Mouse (Mus musculus): ENCODE measurements around the gene Shc3. TPM values are rescaled to one million over a fixed set of nuclear protein-coding genes. Genes with fewer than 3 reads are reported as not detected.
A peak's percentile ranks its signal among the peaks of the same experiment; 100 is the strongest.

Gene Shc3
- polyA plus RNA-seq, 1 experiment from 2014 or later: not detected

DNA sequence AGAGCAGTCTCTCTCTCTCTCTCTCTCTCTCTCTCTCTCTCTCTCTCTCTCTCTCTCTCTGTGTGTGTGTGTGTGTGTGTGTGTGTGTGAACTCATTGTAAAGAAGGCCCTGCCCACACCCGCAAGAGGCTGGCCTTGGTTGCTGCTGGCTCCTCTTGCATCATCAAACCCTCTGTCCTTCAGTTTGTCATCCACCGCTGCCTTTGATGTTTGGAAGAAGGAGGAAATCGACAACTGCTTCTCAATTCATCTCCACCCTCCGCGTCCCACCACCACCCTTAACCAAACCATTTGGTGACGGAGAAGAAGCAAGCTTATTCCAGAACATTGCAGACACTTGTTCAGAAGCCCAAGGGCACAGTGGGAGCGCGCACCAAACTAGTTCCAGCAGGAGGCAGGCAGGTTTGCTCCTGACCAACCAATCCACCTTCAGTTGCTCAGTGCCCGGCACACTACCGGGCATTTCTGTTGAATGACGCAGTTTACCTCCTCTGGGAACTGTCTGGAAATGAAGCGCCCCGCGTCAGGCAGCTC is 169.0 kb downstream of the Shc3 start:
- WGBS (ENCODE audit: insufficient replicate concordance): 12% methylated on average over 14 of the region's 14 CpGs
- ATAC-seq (ENCODE audit: low read depth): no peak; the same call in 1 of the 2 replicates
- Histone ChIP-seq H3K9ac (no peak overlapping the region), H3K4me3 (replicated peaks) (peak overlapping the region; percentile 44), H3K36me3 (no peaks in the 10 kb centered on the region), H3K9me3 (replicated peaks) (no peaks in the 10 kb centered on the region), H3K4me2 (peak overlapping the region; percentile 64), H3K4me1 (replicated peaks) (peaks cover 7% of the 10 kb centered on the region; the same call in 1 of the 2 replicates), H3K27me3 (no peaks in the 10 kb centered on the region), H3K27ac (no peak overlapping the region)
- no peak for DNase-seq

DNA sequence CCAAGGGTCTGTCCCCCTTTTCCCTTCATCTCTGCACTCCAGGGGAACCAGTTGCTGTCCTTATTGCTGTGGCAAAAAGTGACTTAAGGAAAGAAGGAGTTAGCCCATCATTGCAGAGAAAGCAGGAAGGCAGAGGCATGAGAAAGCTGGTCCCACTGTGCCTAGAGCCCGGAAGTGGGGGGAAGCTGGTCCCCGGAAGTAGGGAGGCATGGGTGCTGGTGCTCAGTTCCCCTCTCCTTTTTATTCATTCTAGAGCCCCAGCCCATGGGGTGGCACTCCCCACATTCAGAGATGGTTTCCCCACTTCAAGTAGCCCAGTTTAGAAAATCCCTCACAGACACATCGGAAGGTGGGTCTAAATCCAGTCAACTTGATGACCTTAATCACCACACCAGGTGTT is 169.7 kb downstream of the Shc3 start:
- no peak overlapping the region for H3K4me3 ChIP-seq (replicated peaks)
- WGBS (ENCODE audit: insufficient replicate concordance): 68% methylated on average over 3 of the region's 3 CpGs

DNA sequence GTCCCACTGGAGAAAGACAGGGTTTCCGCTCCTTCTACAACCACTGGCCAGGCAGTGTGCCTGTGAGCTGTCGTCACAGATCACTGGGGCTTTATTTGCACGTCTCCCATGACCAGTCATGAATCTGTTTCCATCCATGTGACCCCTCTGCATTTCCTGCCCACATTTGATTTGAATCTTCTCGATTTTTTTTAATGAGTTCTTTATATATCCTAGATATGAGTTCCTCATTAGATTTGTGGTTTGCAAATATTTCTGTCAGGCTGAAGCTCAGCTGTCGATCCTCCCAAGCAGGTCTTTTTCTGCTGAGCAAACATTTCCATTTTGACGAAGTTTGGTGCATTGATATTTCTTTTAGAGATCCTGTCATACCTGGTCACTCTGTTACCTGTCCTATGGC is 171.4 kb downstream of the Shc3 start:
- H3K4me2 ChIP-seq: no peak overlapping the region
- H3K9me3 ChIP-seq (replicated peaks): no peaks in the 10 kb centered on the region
- WGBS (ENCODE audit: insufficient replicate concordance): 56% methylated on average over 6 of the region's 6 CpGs
- DNase-seq (no peak), ATAC-seq (ENCODE audit: low read depth) (no peak)
- H3K36me3 ChIP-seq: no peaks in the 10 kb centered on the region
- H3K27ac ChIP-seq: no peak overlapping the region
- H3K4me1 ChIP-seq (replicated peaks): peaks cover 7% of the 10 kb centered on the region; the same call in 1 of the 2 replicates
- no peaks in the 10 kb centered on the region for H3K27me3 ChIP-seq
- H3K9ac ChIP-seq: no peak overlapping the region
- no peak overlapping the region for H3K4me3 ChIP-seq (replicated peaks)

More for the DNA sequence above, 169.7 kb downstream of the Shc3 start:
- no peak overlapping the region for H3K27ac ChIP-seq
- H3K27me3 ChIP-seq: no peaks in the 10 kb centered on the region
- ATAC-seq (ENCODE audit: low read depth) (no peak), DNase-seq (no peak)
- peaks cover 7% of the 10 kb centered on the region; the same call in 1 of the 2 replicates for H3K4me1 ChIP-seq (replicated peaks)
- H3K9ac ChIP-seq: no peak overlapping the region
- no peak overlapping the region for H3K4me2 ChIP-seq
- no peaks in the 10 kb centered on the region for H3K36me3 ChIP-seq
- H3K9me3 ChIP-seq (replicated peaks): no peaks in the 10 kb centered on the region

DNA sequence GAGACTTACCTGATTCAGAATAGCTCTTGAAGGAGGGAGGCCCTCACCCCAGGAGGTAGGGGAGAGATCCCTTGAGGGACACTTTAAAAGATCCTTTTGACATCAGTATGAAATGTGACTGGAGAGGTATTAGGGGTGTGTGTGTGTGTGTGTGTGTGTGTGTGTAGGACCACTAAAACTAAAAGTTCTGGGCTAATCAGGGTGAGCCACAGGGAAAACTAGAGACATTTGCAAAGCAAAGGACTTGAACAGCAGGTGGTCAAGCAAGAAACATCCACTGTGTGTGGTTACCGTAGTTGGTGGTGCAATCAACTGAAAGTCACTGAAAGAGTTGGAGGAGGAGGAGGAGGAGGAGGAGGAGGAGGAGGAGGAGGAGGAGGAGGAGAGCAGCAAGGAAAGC is 177.0 kb downstream of the Shc3 start:
- Histone ChIP-seq H3K4me2 (no peak overlapping the region), H3K27ac (no peak overlapping the region), H3K36me3 (no peaks in the 10 kb centered on the region), H3K9ac (no peak overlapping the region), H3K4me3 (replicated peaks) (no peak overlapping the region), H3K4me1 (replicated peaks) (no peaks in the 10 kb centered on the region), H3K9me3 (replicated peaks) (no peaks in the 10 kb centered on the region), H3K27me3 (no peaks in the 10 kb centered on the region)
- DNase-seq (no peak), ATAC-seq (ENCODE audit: low read depth) (no peak)
- whole genome bisulfite sequencing (ENCODE audit: insufficient replicate concordance): no CpG with 5 or more reads among the region's 1 CpGs

DNA sequence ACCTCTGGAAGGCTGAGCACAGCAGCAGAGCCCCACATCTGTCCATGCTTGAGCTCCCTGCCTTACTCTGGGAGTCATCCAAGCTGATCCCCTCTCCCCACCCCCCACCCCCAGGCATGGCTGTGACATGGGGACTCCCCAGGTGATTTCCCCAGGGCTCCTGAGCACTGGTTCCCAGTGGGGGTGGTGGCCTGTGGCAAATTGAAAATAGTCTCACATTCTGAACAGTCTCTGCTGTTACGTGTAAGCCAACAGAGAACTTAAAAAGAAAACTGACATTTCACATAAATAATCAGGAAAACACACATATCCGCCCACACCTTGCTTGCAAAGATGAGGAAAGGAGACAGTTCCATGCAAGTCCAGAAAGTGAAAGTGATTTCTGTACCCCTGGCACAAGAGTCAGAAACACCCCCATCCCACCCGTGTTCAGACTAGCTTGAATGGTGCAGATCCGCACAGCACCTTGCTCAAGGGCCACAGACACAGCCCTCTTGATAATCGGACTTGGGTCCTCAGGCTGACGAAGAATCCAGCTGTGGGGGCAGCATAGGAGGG is 177.8 kb downstream of the Shc3 start:
- DNase-seq: no peak
- Histone ChIP-seq H3K9ac (no peak overlapping the region), H3K4me2 (no peak overlapping the region), H3K4me1 (replicated peaks) (no peaks in the 10 kb centered on the region), H3K36me3 (no peaks in the 10 kb centered on the region), H3K27me3 (no peaks in the 10 kb centered on the region), H3K9me3 (replicated peaks) (no peaks in the 10 kb centered on the region), H3K4me3 (replicated peaks) (no peak overlapping the region), H3K27ac (no peak overlapping the region)
- ATAC-seq (ENCODE audit: low read depth): no peak
- 58% methylated on average over 6 of the region's 6 CpGs for WGBS (ENCODE audit: insufficient replicate concordance)

DNA sequence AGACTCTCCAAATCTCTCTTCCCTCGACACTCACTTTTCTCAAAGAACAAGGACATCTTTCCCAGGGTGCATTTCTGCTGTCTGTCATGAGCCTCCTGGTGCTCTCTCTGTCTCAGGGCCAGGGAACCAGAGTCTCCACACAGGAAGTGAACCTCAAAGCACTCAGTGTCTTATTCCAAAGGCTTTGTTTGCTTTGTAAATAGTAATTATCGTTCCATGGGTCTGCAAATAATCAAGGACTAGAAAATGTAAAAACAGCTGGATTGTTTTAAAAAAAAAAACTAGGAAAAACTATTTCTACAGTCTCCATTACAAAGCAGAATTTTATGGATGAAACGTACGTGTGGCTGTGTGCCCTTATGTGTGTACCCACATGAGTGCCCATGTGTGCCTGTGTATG is 178.8 kb downstream of the Shc3 start:
- H3K9ac ChIP-seq: no peak overlapping the region
- no peaks in the 10 kb centered on the region for H3K27me3 ChIP-seq
- ATAC-seq (ENCODE audit: low read depth) (no peak), DNase-seq (no peak)
- no peaks in the 10 kb centered on the region for H3K36me3 ChIP-seq
- no peak overlapping the region for H3K4me3 ChIP-seq (replicated peaks)
- H3K4me1 ChIP-seq (replicated peaks): no peaks in the 10 kb centered on the region
- H3K4me2 ChIP-seq: no peak overlapping the region
- no peak overlapping the region for H3K27ac ChIP-seq
- no peaks in the 10 kb centered on the region for H3K9me3 ChIP-seq (replicated peaks)
- WGBS (ENCODE audit: insufficient replicate concordance): 62% methylated on average over 4 of the region's 4 CpGs

DNA sequence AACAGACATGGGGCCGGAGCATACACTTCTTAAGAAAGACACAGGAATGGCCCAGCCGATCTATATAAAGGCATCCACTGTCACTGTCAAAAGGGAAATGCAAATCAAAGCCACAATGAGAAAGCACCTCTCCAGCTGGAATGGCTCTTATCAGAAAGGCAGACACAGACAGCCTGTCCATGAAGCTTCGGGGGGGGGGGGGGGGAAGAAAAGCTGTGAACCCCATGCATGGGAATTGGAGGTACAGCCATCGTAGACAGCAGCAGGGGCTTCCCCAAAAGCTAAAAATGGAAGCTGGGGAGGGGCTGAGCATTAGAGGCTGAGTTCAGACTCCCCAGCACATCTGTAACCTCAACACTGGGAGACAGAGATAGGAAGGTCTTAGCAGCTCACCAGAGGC is 181.3 kb downstream of the Shc3 start:
- no peaks in the 10 kb centered on the region for H3K27me3 ChIP-seq
- no peaks in the 10 kb centered on the region for H3K9me3 ChIP-seq (replicated peaks)
- ATAC-seq (ENCODE audit: low read depth): no peak
- no peak overlapping the region for H3K4me3 ChIP-seq (replicated peaks)
- no peaks in the 10 kb centered on the region for H3K4me1 ChIP-seq (replicated peaks)
- H3K36me3 ChIP-seq: no peaks in the 10 kb centered on the region
- WGBS (ENCODE audit: insufficient replicate concordance): 5% methylated on average over 4 of the region's 4 CpGs
- no peak overlapping the region for H3K9ac ChIP-seq
- DNase-seq: no peak
- no peak overlapping the region for H3K27ac ChIP-seq
- H3K4me2 ChIP-seq: no peak overlapping the region

DNA sequence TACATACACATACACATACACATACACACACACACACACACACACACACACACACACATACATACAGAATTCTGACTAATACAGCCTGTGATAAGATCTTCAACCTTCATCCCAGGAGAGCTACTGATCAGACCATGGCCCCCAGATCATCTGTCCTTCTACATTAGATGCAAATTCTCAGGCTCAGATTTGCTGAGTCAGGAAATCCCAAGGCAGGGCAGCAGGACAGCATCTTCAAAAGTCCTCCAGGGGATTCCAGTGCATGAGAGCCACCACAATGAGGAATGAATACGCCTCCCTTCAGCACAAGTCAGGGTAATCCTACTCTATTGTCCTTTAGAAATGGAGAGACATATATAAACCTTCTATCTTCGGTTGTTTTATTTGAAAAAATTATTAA is 184.3 kb downstream of the Shc3 start:
- H3K4me1 ChIP-seq (replicated peaks): no peaks in the 10 kb centered on the region
- ATAC-seq (ENCODE audit: low read depth) (no peak), DNase-seq (no peak)
- no peak overlapping the region for H3K4me2 ChIP-seq
- H3K9ac ChIP-seq: no peak overlapping the region
- H3K9me3 ChIP-seq (replicated peaks): no peaks in the 10 kb centered on the region
- no peak overlapping the region for H3K27ac ChIP-seq
- H3K27me3 ChIP-seq: no peaks in the 10 kb centered on the region
- H3K4me3 ChIP-seq (replicated peaks): no peak overlapping the region
- 52% methylated on average over 2 of the region's 2 CpGs for WGBS (ENCODE audit: insufficient replicate concordance)
- no peaks in the 10 kb centered on the region for H3K36me3 ChIP-seq

DNA sequence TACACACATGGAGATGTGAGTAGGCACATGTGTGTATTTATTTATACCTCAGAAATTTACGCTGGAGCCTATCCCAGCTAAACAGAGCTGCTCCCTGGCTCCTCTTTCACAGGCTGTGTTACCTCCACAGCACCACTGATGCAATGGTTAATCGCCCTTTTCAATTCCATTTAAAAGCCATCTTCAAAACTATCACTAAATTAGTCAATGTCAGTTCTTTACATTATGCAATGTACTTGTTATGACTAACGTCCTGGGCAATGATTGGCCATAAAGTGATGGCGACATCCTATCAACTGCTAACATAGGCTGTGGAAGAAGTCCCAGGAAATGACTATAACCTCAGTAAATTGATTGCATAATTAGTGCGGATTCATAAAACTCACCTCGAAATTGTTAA is 187.7 kb downstream of the Shc3 start:
- Histone ChIP-seq H3K4me2 (no peak overlapping the region), H3K27me3 (no peaks in the 10 kb centered on the region), H3K36me3 (no peaks in the 10 kb centered on the region), H3K4me1 (replicated peaks) (peaks cover 5% of the 10 kb centered on the region), H3K9me3 (replicated peaks) (no peaks in the 10 kb centered on the region), H3K27ac (no peak overlapping the region), H3K4me3 (replicated peaks) (no peak overlapping the region), H3K9ac (no peak overlapping the region)
- 66% methylated on average over 6 of the region's 6 CpGs for WGBS (ENCODE audit: insufficient replicate concordance)
- no peak for DNase-seq
- no peak for ATAC-seq (ENCODE audit: low read depth)

Other genes starting within 250 kb of the Shc3 start
- 1.8 and 2.2 TPM in 2 replicates for gene S1pr3, start 160.8 kb downstream of the Shc3 start, polyA plus RNA-seq (2015; fragmentation: Nextera tagmentation; extraction: Ambion mirVana)
- gene Cks2, start 75.8 kb upstream of the Shc3 start, polyA plus RNA-seq (2015; fragmentation: Nextera tagmentation; extraction: Ambion mirVana): 433 and 444 TPM in 2 replicates
- 21.0 and 22.2 TPM in 2 replicates for gene Secisbp2, start 82.3 kb upstream of the Shc3 start, polyA plus RNA-seq (2015; fragmentation: Nextera tagmentation; extraction: Ambion mirVana)
- gene Sema4d, start 224.3 kb upstream of the Shc3 start, polyA plus RNA-seq (2015; fragmentation: Nextera tagmentation; extraction: Ambion mirVana): 6.0 and 7.6 TPM in 2 replicates